Mouse (Mus musculus): Measurements from ENCODE around the gene Asb1. TPM values are rescaled to one million over a fixed set of nuclear protein-coding genes. Genes with fewer than 3 reads are reported as not detected.

The Asb1 gene
- polyA plus RNA-seq, 1 experiment from 2014 or later, result 14.4 TPM

DNA sequence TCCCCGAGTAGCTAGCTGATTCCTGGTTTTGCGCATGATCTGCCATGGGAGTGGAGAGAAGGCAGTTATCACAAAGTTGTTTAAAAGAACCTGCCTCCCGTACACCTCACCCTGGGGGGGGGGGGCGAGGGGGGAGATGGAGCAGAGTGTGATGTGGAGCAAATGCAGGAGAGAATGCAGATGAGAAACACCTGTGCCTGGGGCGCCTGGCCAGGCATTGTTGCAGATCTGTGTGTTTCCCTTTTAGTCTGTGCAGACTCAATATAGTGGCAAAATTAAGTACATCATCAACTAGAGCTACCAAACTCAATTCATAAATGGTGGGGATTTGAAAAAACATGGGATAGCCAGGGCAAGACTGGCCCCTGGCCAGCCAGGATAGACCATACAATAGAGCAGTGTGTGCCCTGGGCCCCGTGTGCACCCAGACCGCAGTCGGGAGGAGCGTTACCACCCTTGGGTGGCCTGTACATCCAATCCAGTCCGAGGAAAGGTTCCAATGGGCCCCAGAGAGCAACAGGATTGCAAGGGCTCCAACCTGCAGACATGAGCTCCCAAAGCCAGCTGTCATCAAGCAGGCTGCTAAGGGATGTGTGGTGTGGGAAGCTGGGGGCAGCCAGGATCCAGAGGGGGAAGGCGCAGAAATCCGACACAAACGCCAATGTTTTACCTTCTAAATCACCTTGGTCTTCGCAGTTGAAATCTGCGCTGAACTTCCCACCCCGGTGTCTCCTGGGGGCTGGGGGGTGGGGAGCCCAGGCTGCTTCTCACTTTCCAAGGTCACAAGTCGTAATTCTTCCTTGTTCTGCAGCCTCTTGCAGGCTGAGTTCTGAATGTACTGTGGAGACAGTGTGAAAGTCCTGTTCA, 44.9 kb downstream of the Asb1 start:
- H3K4me3 ChIP-seq (ENCODE audit: low read depth, low read length), result no peak overlapping the region
- H3K4me2 ChIP-seq (ENCODE audit: low read depth, low read length), result no peak overlapping the region
- no peaks in the 10 kb centered on the region for H3K9me3 ChIP-seq (ENCODE audit: control insufficient read depth, low read length)
- WGBS, result 80% methylated on average over 17 of the region's 17 CpGs
- H3K36me3 ChIP-seq (ENCODE audit: control insufficient read depth, insufficient read depth, low read length), result no peaks in the 10 kb centered on the region
- no peak for ATAC-seq (ENCODE audit: low read depth)
- no peaks in the 10 kb centered on the region for H3K27me3 ChIP-seq (ENCODE audit: control insufficient read depth, insufficient read depth, low read length)
- H3K4me1 ChIP-seq (ENCODE audit: control insufficient read depth, insufficient read depth, low read length), result no peaks in the 10 kb centered on the region
- no peak overlapping the region for H3K27ac ChIP-seq (ENCODE audit: low read depth, low read length)
- no peak overlapping the region for H3K9ac ChIP-seq (replicated peaks; ENCODE audit: low read depth, low read length)

DNA sequence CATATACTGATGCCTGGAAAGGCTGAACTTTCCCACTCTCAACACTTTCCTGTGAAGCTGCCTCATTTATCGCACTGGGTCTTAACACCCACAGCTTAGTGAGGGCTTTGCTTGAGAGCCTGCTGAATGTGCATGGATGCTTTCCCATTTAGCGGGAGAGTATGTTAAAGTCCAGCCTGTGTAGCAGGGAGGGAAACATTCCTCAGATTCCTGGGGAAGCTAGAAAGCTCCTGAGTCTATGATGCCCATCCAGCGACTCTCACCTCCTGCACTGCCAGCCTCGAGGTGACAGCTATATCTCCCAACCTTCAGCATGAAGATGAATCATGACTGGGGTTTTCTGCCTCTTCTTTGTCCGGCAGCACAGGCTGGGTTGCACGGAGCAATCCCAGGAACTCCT, 49.4 kb downstream of the Asb1 start:
- Histone ChIP-seq H3K27me3 (ENCODE audit: control insufficient read depth, insufficient read depth, low read length) (no peaks in the 10 kb centered on the region), H3K27ac (ENCODE audit: low read depth, low read length) (no peak overlapping the region), H3K9me3 (ENCODE audit: control insufficient read depth, low read length) (no peaks in the 10 kb centered on the region), H3K4me2 (ENCODE audit: low read depth, low read length) (no peak overlapping the region), H3K9ac (replicated peaks; ENCODE audit: low read depth, low read length) (no peak overlapping the region), H3K4me1 (ENCODE audit: control insufficient read depth, insufficient read depth, low read length) (no peaks in the 10 kb centered on the region), H3K4me3 (ENCODE audit: low read depth, low read length) (no peak overlapping the region), H3K36me3 (ENCODE audit: control insufficient read depth, insufficient read depth, low read length) (no peaks in the 10 kb centered on the region)
- ATAC-seq (ENCODE audit: low read depth), result no peak
- WGBS, result 82% methylated on average over 6 of the region's 6 CpGs

DNA sequence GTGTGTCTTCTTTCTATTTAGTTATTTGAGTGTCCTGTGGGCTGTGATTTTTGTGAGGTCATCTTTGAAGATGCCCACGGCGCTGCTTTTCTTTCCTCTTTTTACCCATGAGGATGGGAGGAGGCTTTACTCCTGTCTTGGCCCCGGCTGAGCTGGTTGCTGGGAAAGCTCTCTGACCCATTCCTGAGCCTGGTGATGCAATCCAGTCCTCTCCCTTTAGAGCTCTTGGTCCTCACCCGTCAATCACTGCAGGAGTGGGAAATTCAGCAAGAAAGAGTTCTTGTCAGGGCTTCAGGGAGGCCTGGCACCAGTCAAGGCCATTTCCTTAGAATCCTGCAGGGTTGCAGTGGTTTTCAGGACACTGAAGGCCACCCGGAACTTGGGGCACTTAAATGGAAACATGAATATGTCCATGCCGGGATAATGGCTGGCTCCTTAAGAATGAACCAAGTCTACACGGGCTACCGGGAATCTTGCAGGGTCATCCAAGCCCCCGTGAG, 55.2 kb downstream of the Asb1 start:
- WGBS, result 90% methylated on average over 9 of the region's 9 CpGs
- no peaks in the 10 kb centered on the region for H3K36me3 ChIP-seq (ENCODE audit: control insufficient read depth, insufficient read depth, low read length)
- no peaks in the 10 kb centered on the region for H3K4me1 ChIP-seq (ENCODE audit: control insufficient read depth, insufficient read depth, low read length)
- no peaks in the 10 kb centered on the region for H3K27me3 ChIP-seq (ENCODE audit: control insufficient read depth, insufficient read depth, low read length)
- H3K27ac ChIP-seq (ENCODE audit: low read depth, low read length), result no peak overlapping the region
- H3K4me2 ChIP-seq (ENCODE audit: low read depth, low read length), result no peak overlapping the region
- no peak overlapping the region for H3K9ac ChIP-seq (replicated peaks; ENCODE audit: low read depth, low read length)
- ATAC-seq (ENCODE audit: low read depth), result no peak
- no peak overlapping the region for H3K4me3 ChIP-seq (ENCODE audit: low read depth, low read length)
- no peaks in the 10 kb centered on the region for H3K9me3 ChIP-seq (ENCODE audit: control insufficient read depth, low read length)

DNA sequence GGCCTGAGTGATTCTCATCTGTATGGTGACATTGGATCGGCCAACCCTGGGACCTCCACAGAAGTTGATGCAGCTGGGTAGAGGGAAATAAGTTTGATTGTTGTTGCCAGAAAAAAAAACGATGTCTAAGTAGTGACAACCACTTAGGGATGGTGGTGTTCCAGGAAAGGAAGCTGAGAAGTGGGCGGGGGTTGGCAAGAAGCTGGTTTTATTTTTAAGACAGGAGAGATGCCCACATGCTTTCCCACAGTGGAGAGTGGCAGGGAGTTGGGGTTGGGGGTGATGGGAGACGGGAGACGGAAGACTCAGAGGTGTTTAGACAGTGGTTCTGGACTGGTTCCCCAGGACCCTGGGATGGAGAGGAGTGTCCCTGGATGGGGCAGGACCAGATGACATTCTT, 57.3 kb downstream of the Asb1 start:
- WGBS, result 90% methylated on average over 5 of the region's 5 CpGs
- no peak overlapping the region for H3K27ac ChIP-seq (ENCODE audit: low read depth, low read length)
- no peaks in the 10 kb centered on the region for H3K27me3 ChIP-seq (ENCODE audit: control insufficient read depth, insufficient read depth, low read length)
- ATAC-seq (ENCODE audit: low read depth), result no peak
- H3K36me3 ChIP-seq (ENCODE audit: control insufficient read depth, insufficient read depth, low read length), result no peaks in the 10 kb centered on the region
- no peak overlapping the region for H3K4me2 ChIP-seq (ENCODE audit: low read depth, low read length)
- no peak overlapping the region for H3K9ac ChIP-seq (replicated peaks; ENCODE audit: low read depth, low read length)
- H3K4me3 ChIP-seq (ENCODE audit: low read depth, low read length), result no peak overlapping the region
- H3K9me3 ChIP-seq (ENCODE audit: control insufficient read depth, low read length), result no peaks in the 10 kb centered on the region
- H3K4me1 ChIP-seq (ENCODE audit: control insufficient read depth, insufficient read depth, low read length), result no peaks in the 10 kb centered on the region

DNA sequence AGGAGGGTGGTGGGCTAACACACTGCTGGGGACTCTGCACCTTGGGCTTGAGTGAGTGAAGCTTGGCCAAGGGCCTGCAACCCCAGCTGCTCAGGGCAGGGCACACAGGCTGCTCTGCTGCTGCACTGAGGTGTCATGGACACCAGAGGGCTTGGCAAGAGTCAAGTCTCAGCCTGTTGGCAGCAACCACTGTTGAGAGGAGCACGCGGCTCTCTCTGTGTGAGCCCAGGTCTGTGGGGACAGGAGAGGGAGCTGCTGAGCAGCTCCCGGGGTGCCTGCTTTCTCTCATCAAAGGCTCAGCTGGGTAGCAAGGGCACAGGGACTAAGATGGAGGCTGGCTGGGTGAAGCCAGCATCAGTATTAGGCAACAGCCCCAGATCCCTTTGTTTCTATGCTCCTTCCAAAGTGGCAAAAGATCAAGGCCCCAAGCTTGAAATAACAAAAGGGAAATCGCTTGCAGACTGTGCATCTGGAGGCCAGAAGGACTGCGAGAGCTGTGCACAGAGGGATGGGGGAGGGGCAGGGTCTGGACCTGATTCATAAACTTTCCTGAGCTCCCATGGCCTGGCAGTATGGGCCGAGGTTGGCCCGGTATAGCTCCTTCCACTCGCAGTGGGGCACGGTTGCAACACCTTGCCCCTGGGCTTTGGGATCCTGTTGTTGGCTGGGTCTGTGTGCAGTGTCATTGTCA, 60.5 kb downstream of the Asb1 start:
- 33% methylated on average over 9 of the region's 9 CpGs for WGBS
- H3K4me2 ChIP-seq (ENCODE audit: low read depth, low read length), result no peak overlapping the region
- H3K27ac ChIP-seq (ENCODE audit: low read depth, low read length), result no peak overlapping the region
- H3K9me3 ChIP-seq (ENCODE audit: control insufficient read depth, low read length), result no peaks in the 10 kb centered on the region
- no peaks in the 10 kb centered on the region for H3K4me1 ChIP-seq (ENCODE audit: control insufficient read depth, insufficient read depth, low read length)
- H3K9ac ChIP-seq (replicated peaks; ENCODE audit: low read depth, low read length), result no peak overlapping the region
- H3K4me3 ChIP-seq (ENCODE audit: low read depth, low read length), result no peak overlapping the region
- no peaks in the 10 kb centered on the region for H3K36me3 ChIP-seq (ENCODE audit: control insufficient read depth, insufficient read depth, low read length)
- ATAC-seq (ENCODE audit: low read depth), result peak; percentile 95
- no peaks in the 10 kb centered on the region for H3K27me3 ChIP-seq (ENCODE audit: control insufficient read depth, insufficient read depth, low read length)

DNA sequence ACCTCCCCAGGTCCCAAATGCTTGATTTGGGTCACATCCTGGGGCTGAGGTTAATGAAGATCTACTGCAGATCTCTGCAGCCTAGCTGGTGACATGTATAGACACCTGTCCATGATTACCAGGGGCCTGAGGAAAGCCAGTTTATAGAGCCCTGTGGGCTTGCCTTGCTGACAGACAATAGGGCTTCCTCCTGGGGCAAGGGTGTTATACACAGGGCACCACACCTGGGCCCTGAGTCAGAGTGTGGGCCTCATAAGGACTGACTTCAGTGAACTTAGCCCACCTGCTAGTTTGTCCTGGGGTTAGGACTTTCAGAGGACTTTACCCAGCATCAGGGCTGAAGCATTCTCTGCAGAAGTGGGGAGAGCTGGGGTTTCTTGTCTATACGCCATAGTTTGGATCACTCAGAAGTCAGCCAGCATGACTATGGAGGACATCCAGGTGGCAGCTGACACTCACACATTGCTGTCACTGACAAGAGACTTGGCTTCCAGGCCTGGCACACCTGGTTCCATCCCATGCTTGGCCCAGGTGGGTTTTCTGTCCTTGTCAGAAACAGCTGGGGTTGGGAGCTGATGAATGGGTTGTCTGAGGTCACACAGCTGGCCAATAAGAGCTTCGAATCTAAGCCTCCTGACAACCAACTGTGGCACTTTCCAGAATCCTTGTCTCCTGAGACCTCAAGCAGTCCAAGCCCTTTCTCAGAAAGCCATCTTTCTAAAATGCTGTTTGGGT, 61.2 kb downstream of the Asb1 start:
- no peak for ATAC-seq (ENCODE audit: low read depth)
- Histone ChIP-seq H3K9ac (replicated peaks; ENCODE audit: low read depth, low read length) (no peak overlapping the region), H3K4me1 (ENCODE audit: control insufficient read depth, insufficient read depth, low read length) (no peaks in the 10 kb centered on the region), H3K4me2 (ENCODE audit: low read depth, low read length) (no peak overlapping the region), H3K27me3 (ENCODE audit: control insufficient read depth, insufficient read depth, low read length) (no peaks in the 10 kb centered on the region), H3K36me3 (ENCODE audit: control insufficient read depth, insufficient read depth, low read length) (no peaks in the 10 kb centered on the region), H3K27ac (ENCODE audit: low read depth, low read length) (no peak overlapping the region), H3K9me3 (ENCODE audit: control insufficient read depth, low read length) (no peaks in the 10 kb centered on the region), H3K4me3 (ENCODE audit: low read depth, low read length) (no peak overlapping the region)
- WGBS, result 88% methylated on average over 2 of the region's 2 CpGs

DNA sequence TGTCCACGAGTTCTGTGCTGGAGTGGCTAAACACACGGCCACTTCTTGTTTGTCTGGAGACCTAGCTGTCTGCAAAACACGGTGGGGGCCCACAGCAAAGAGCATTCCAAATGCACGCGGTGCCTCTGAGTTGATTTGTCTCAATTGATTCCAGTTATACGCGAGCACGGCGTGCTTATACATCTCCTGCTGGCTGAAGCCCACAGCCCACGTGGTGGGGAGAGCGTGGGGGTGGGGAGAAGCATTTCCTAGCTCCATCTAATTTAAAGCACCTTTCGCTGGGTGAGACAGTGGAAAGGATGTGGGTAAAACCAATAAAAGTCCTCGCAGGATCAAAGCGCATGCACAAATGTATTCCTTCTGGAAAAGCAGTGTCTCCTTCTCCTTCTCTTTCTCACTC, 65.3 kb downstream of the Asb1 start:
- no peak overlapping the region for H3K27ac ChIP-seq (ENCODE audit: low read depth, low read length)
- no peaks in the 10 kb centered on the region for H3K27me3 ChIP-seq (ENCODE audit: control insufficient read depth, insufficient read depth, low read length)
- no peaks in the 10 kb centered on the region for H3K4me1 ChIP-seq (ENCODE audit: control insufficient read depth, insufficient read depth, low read length)
- ATAC-seq (ENCODE audit: low read depth), result no peak
- 59% methylated on average over 14 of the region's 14 CpGs for WGBS
- H3K36me3 ChIP-seq (ENCODE audit: control insufficient read depth, insufficient read depth, low read length), result no peaks in the 10 kb centered on the region
- H3K9me3 ChIP-seq (ENCODE audit: control insufficient read depth, low read length), result no peaks in the 10 kb centered on the region
- H3K4me3 ChIP-seq (ENCODE audit: low read depth, low read length), result no peak overlapping the region
- H3K9ac ChIP-seq (replicated peaks; ENCODE audit: low read depth, low read length), result no peak overlapping the region
- H3K4me2 ChIP-seq (ENCODE audit: low read depth, low read length), result no peak overlapping the region

DNA sequence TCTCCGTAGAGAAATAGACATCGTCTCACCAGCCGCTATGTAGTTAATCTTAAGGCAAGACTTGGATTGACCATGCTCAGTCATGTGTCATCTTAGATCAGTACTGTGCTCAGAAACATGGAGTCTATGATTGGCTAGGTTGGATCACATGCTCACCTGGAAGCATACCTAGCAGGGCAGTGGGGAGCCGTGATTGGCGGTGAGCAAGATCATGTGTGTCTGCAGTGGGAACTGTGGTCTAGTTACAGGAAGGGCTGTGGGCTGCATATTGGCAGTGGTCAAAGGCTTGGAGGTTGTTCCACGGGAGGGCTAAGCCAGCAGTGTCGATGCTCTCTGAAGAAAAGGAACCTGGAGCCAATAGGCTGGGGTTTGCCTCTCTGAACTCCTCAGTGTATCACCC, 66.4 kb downstream of the Asb1 start:
- no peak for ATAC-seq (ENCODE audit: low read depth)
- no peaks in the 10 kb centered on the region for H3K27me3 ChIP-seq (ENCODE audit: control insufficient read depth, insufficient read depth, low read length)
- no peaks in the 10 kb centered on the region for H3K9me3 ChIP-seq (ENCODE audit: control insufficient read depth, low read length)
- H3K4me2 ChIP-seq (ENCODE audit: low read depth, low read length), result no peak overlapping the region
- no peaks in the 10 kb centered on the region for H3K36me3 ChIP-seq (ENCODE audit: control insufficient read depth, insufficient read depth, low read length)
- WGBS, result 92% methylated on average over 7 of the region's 7 CpGs
- no peak overlapping the region for H3K4me3 ChIP-seq (ENCODE audit: low read depth, low read length)
- peaks cover 5% of the 10 kb centered on the region; the same call in 1 of the 2 replicates for H3K4me1 ChIP-seq (ENCODE audit: control insufficient read depth, insufficient read depth, low read length)
- H3K9ac ChIP-seq (replicated peaks; ENCODE audit: low read depth, low read length), result no peak overlapping the region
- no peak overlapping the region for H3K27ac ChIP-seq (ENCODE audit: low read depth, low read length)

Measured in neural tube, embryonic 14.5 days (tissue).